Mouse (Mus musculus): ENCODE measurements around the gene Erich4. TPM values are rescaled to one million over a fixed set of nuclear protein-coding genes. Genes with fewer than 3 reads are reported as not detected.

Erich4 gene
- polyA plus RNA-seq, 1 experiment from 2014 or later: 11.2 TPM

DNA sequence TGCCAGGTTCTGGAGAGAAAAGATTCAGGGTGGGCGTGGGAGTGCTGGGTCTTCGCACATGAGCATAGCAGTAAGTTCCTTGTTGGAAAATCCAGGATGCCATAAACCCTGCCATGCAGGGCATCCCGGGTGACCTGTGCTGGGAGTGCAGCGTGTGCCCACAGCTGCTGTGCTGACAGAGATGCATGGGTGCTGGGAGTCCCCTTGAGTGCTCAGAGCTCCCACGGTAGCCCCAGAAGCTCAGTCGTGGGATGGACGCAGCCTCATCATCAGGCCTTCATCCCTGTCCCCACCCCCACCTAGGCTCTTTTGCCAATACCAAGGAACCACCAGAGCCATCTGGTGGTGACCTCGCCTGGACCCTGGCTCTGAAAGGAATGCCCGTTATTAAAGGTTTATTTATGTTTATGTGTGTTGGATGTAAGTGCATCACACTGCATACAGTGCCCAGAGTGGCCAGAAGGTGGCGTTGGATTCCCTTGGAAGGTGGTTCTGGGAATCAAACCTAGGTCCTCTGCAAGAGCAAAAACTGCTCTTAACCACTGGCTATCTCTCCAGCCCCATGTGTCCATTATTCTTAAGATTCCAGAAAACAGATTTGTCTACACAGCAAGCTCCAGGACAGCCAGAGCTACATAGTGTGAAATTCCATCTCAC, 10.0 kb upstream of the Erich4 start:
- no peak for DNase-seq (ENCODE audit: low spot score)
- H3K27me3 ChIP-seq (ENCODE audit: insufficient read depth, low read length): no peaks in the 10 kb centered on the region
- H3K4me2 ChIP-seq (ENCODE audit: low read length): no peak overlapping the region
- TF ChIP-seq CTCF (IDR thresholded peaks at IDR 0.05; ENCODE audit: low read depth): peak; percentile 59
- H3K36me3 ChIP-seq (ENCODE audit: insufficient read depth, low read length): peaks cover 16% of the 10 kb centered on the region; the same call in 1 of the 2 replicates
- 75% methylated on average over 10 of the region's 10 CpGs for WGBS
- no peak overlapping the region for H3K9ac ChIP-seq (ENCODE audit: low read depth, low read length)
- no peaks in the 10 kb centered on the region for H3K9me3 ChIP-seq (replicated peaks; ENCODE audit: low read length)
- H3K4me3 ChIP-seq (replicated peaks; ENCODE audit: low read depth, low read length): no peak overlapping the region
- ATAC-seq (replicated peaks; ENCODE audit: low FRiP score, low read depth): no peak
- 0 out of 2 replicates have a peak, but pooled peaks cover 8% of the 10 kb centered on the region for H3K4me1 ChIP-seq (replicated peaks; ENCODE audit: insufficient read depth, low read length)
- peak overlapping the region; percentile 65; the same call in 1 of the 2 replicates for H3K27ac ChIP-seq

GRCm38 (mm10) chr7:25624851-25625250, 9.2 kb upstream of the Erich4 start:
- Histone ChIP-seq H3K4me3 (replicated peaks; ENCODE audit: low read depth, low read length) (no peak overlapping the region), H3K36me3 (ENCODE audit: insufficient read depth, low read length) (peaks cover 10% of the 10 kb centered on the region; the same call in 1 of the 2 replicates), H3K4me1 (replicated peaks; ENCODE audit: insufficient read depth, low read length) (0 out of 2 replicates have a peak, but pooled peaks cover 10% of the 10 kb centered on the region), H3K9ac (ENCODE audit: low read depth, low read length) (no peak overlapping the region), H3K27ac (no peak overlapping the region), H3K9me3 (replicated peaks; ENCODE audit: low read length) (no peaks in the 10 kb centered on the region), H3K27me3 (ENCODE audit: insufficient read depth, low read length) (no peaks in the 10 kb centered on the region), H3K4me2 (ENCODE audit: low read length) (no peak overlapping the region)
- DNase-seq (ENCODE audit: low spot score) (no peak), ATAC-seq (replicated peaks; ENCODE audit: low FRiP score, low read depth) (no peak)
- WGBS: 80% methylated on average over 5 of the region's 5 CpGs
- no peak for TF ChIP-seq CTCF (IDR thresholded peaks at IDR 0.05; ENCODE audit: low read depth)

DNA sequence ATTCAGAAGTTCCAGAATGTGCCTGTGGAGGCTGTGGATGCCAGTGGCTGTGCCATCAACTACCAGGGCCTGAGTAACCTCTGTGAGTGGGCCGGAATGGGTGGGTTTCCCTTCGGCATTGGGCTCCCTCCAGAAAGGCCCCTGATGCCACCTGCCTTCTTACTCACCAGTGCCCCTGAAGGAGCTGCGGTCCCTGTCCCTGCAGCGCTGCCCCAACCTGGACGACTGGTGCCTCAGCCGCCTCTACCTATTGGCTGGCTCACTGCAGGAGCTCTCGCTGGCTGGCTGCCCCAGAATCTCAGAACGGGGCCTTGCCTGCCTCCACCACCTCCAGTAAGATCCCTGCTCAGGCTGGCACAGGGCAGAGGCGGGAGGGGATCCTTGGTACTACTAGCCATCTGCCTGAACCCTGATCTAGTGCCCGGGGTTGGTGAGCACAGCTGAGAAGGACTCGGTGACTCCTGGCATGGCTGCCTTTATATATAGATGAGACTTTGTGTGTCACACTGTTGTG, 8.2 kb upstream of the Erich4 start:
- Histone ChIP-seq H3K9me3 (replicated peaks; ENCODE audit: low read length) (no peaks in the 10 kb centered on the region), H3K4me2 (ENCODE audit: low read length) (no peak overlapping the region), H3K36me3 (ENCODE audit: insufficient read depth, low read length) (peaks cover 8% of the 10 kb centered on the region; the same call in 1 of the 2 replicates), H3K4me1 (replicated peaks; ENCODE audit: insufficient read depth, low read length) (0 out of 2 replicates have a peak, but pooled peaks cover 12% of the 10 kb centered on the region), H3K27me3 (ENCODE audit: insufficient read depth, low read length) (no peaks in the 10 kb centered on the region), H3K27ac (no peak overlapping the region), H3K4me3 (replicated peaks; ENCODE audit: low read depth, low read length) (no peak overlapping the region), H3K9ac (ENCODE audit: low read depth, low read length) (no peak overlapping the region)
- DNase-seq (ENCODE audit: low spot score) (no peak), ATAC-seq (replicated peaks; ENCODE audit: low FRiP score, low read depth) (no peak)
- TF ChIP-seq CTCF (IDR thresholded peaks at IDR 0.05; ENCODE audit: low read depth): no peak
- 88% methylated on average over 11 of the region's 11 CpGs for WGBS

DNA sequence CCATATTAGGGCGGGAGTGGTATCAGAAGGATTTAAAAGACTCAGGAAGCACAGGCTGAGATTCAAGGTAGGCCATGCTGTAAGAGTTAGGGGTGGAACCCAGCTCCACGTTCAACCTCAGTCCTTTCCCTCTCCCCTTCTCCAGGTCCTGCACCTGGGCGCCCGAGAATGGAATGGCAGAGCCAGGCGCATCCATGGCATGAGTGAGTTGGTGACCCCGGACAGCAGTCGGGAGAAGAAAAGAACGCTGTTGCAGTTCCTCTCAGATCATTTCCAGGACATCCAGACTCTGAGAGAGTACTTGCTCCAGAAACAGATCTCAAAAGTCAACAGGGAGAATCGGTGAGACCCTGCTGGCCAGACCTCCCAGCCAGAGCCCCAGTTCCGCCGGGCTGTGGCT, 5.1 kb upstream of the Erich4 start:
- H3K27ac ChIP-seq: no peak overlapping the region
- ATAC-seq (replicated peaks; ENCODE audit: low FRiP score, low read depth) (no peak), DNase-seq (ENCODE audit: low spot score) (no peak)
- H3K4me2 ChIP-seq (ENCODE audit: low read length): no peak overlapping the region
- 0 out of 2 replicates have a peak, but pooled peaks cover 6% of the 10 kb centered on the region for H3K4me1 ChIP-seq (replicated peaks; ENCODE audit: insufficient read depth, low read length)
- 87% methylated on average over 11 of the region's 11 CpGs for WGBS
- no peaks in the 10 kb centered on the region for H3K9me3 ChIP-seq (replicated peaks; ENCODE audit: low read length)
- H3K9ac ChIP-seq (ENCODE audit: low read depth, low read length): no peak overlapping the region
- H3K36me3 ChIP-seq (ENCODE audit: insufficient read depth, low read length): peaks cover 8% of the 10 kb centered on the region; the same call in 1 of the 2 replicates
- H3K27me3 ChIP-seq (ENCODE audit: insufficient read depth, low read length): no peaks in the 10 kb centered on the region
- no peak overlapping the region for H3K4me3 ChIP-seq (replicated peaks; ENCODE audit: low read depth, low read length)
- no peak for TF ChIP-seq CTCF (IDR thresholded peaks at IDR 0.05; ENCODE audit: low read depth)

DNA sequence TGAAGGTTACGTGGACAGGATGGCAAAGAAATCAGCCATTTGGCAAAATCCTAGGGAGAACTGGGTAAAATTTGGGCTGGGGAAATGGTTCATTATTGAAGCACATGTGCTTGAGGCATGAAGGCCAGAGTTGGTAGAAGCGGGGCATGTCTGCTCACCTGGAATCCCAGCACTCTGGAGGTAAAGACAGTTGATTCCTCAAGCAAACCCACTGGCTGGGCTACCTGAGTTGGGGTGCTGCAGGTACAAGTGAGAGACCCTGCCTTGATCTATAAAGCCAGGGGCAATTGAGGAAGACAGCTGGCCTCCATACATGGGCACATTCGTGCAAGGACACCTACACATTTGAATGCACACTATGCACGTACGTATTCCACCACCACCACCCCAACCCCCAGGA, 4.4 kb upstream of the Erich4 start:
- Histone ChIP-seq H3K27ac (peak overlapping the region; percentile 87; the same call in 1 of the 2 replicates), H3K9ac (ENCODE audit: low read depth, low read length) (0 out of 2 replicates have a peak overlapping the region, but pooled peaks have one; percentile 53), H3K4me1 (replicated peaks; ENCODE audit: insufficient read depth, low read length) (0 out of 2 replicates have a peak, but pooled peaks cover 6% of the 10 kb centered on the region), H3K4me2 (ENCODE audit: low read length) (peak overlapping the region; percentile 53), H3K36me3 (ENCODE audit: insufficient read depth, low read length) (peaks cover 6% of the 10 kb centered on the region; the same call in 1 of the 2 replicates), H3K9me3 (replicated peaks; ENCODE audit: low read length) (no peaks in the 10 kb centered on the region), H3K27me3 (ENCODE audit: insufficient read depth, low read length) (no peaks in the 10 kb centered on the region), H3K4me3 (replicated peaks; ENCODE audit: low read depth, low read length) (peak overlapping the region; percentile 55)
- 84% methylated on average over 5 of the region's 5 CpGs for WGBS
- DNase-seq (ENCODE audit: low spot score): no peak
- no peak for ATAC-seq (replicated peaks; ENCODE audit: low FRiP score, low read depth)
- TF ChIP-seq CTCF (IDR thresholded peaks at IDR 0.05; ENCODE audit: low read depth): no peak

- TF ChIP-seq CTCF (IDR thresholded peaks at IDR 0.05; ENCODE audit: low read depth): no peak
- Histone ChIP-seq H3K36me3 (ENCODE audit: insufficient read depth, low read length) (peaks cover 3% of the 10 kb centered on the region; the same call in 1 of the 2 replicates), H3K4me3 (replicated peaks; ENCODE audit: low read depth, low read length) (peak overlapping the region; percentile 55), H3K27ac (peak overlapping the region; percentile 87), H3K4me2 (ENCODE audit: low read length) (peak overlapping the region; percentile 53), H3K9ac (ENCODE audit: low read depth, low read length) (peak overlapping the region; percentile 53), H3K4me1 (replicated peaks; ENCODE audit: insufficient read depth, low read length) (0 out of 2 replicates have a peak, but pooled peaks cover 6% of the 10 kb centered on the region), H3K27me3 (ENCODE audit: insufficient read depth, low read length) (no peaks in the 10 kb centered on the region), H3K9me3 (replicated peaks; ENCODE audit: low read length) (no peaks in the 10 kb centered on the region)
- DNase-seq (ENCODE audit: low spot score): no peak
- WGBS: 14% methylated on average over 5 of the region's 5 CpGs
- ATAC-seq (replicated peaks; ENCODE audit: low FRiP score, low read depth): no peak
Observed at GRCm38 (mm10) chr7:25619722-25619991, 4.0 kb upstream of the Erich4 start.

Measured in kidney, postnatal 0 days (tissue).